Mouse (Mus musculus) lung, postnatal 0 days (tissue): Measurements from ENCODE around the gene Hibadh.

ENCODE experiments used
- CTCF ChIP-seq: IDR thresholded peaks from 2 replicates; pipeline ENCODE4 v1.5.1; 2016; ENCODE audit warnings: antibody characterized with exemption, mild to moderate bottlenecking
- EP300 ChIP-seq: IDR thresholded peaks from 2 replicates; pipeline ENCODE4 v1.6.1; 2016; ENCODE audit warnings: antibody characterized with exemption, mild to moderate bottlenecking, control low read depth

DNA sequence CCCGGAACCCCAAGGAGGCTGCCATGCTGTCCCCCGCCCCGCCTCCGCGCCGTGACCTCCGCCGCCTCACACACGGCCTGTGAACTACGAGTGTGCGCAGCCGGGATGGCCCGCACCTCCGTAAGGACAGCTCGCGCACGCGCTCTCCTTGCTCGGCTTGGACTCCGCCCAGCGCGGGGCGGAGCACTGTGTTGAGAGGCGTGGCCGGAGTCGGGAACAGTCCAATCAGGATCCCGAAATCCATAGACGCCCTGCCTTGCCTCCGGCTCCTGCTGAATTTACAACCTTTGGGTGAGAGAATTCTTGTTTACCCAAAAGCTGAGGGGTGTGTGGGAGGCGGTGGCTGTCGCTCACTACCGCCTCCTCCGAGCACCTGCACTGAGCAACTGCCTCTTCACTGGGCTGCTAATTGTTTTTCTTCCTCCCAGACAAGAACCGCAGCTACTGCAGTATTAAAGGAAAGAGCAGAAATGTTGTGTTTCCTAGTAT lies at the start of gene Hibadh:
- peak; percentile 51 for TF ChIP-seq EP300
- TF ChIP-seq CTCF, result peak; percentile 64
